Mouse (Mus musculus) thymus, adult 2 months (tissue): Measurements from ENCODE around the gene Tns4.

Experiments
- CTCF ChIP-seq: fragments of 200-500 bp; IDR thresholded peaks from 2 replicates; pipeline ENCODE4 v1.5.1; 2012; ENCODE audit warnings: mild to moderate bottlenecking, control low read depth, low read length, moderate library complexity, borderline replicate concordance; ENCODE audit not compliant: control insufficient read depth, poor library complexity, insufficient read depth; ENCODE audit errors: extremely low read depth
- POLR2A ChIP-seq: fragments of 200-500 bp; IDR thresholded peaks from 2 replicates; pipeline ENCODE4 v1.6.1; 2012; ENCODE audit warnings: mild to moderate bottlenecking, low read length, control low read depth, moderate library complexity; ENCODE audit not compliant: control insufficient read depth, poor library complexity, insufficient read depth; ENCODE audit errors: extremely low read depth

DNA sequence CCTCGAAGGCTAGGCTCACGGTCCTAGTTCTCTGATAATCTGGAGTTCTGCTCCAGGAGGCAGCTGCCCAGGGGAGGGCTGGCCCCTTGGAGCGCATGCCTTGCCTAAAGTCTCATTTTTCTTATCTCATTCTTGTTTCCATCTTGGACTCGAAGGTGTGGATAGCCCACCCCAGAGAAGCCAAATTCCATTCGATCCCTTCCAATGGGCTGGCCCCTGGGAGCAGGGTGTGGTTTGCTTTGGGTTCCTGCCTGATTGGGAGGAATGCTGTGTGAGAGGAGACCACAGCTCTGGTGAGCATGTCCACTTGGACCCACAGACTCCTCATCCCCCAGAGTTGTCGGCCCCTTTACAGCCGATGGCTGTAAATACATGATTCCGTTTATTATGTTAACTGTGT, 12.6 kb upstream of the Tns4 start:
- TF ChIP-seq CTCF (no peak), POLR2A (no peak)
